Mouse (Mus musculus) subcutaneous adipose tissue, adult 2 months (tissue): ENCODE results near the gene Triml1. TPM values are rescaled to one million over a fixed set of nuclear protein-coding genes. Genes with fewer than 3 reads are reported as not detected.

Experiments
- polyA plus RNA-seq: library from polyadenylated mRNA; depleted of rRNA; stranded (reverse); fragments of >200 nt; gene quantifications from 2 replicates; pipeline ENCODE4 v1.2.3, GENCODE M21; 2012; ENCODE audit warnings: low replicate concordance; rRNA removed

The Triml1 gene
- not detected in 2 replicates for polyA plus RNA-seq

DNA sequence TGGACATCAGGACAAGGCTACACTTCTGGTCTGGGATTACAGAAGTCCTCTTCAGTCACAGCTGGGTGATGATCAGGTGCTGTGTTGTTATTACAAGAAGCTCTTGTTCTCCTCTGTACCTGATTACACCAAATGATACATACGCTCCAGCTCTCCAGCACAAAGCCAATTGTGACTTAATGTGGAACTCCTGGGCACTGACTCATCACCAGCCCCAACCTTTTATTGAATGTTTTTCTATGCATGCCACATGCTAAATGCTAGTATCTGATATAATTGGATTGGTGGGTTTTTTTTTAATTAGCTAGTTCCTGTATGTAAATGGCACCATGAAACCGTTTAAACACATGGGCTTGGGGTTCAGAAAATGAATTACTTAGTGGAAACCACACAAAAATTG is at the start of gene Triml1:
TSS of gene Triml1 (minus strand) at position 101 of the 400 bp plus-strand sequence.

DNA sequence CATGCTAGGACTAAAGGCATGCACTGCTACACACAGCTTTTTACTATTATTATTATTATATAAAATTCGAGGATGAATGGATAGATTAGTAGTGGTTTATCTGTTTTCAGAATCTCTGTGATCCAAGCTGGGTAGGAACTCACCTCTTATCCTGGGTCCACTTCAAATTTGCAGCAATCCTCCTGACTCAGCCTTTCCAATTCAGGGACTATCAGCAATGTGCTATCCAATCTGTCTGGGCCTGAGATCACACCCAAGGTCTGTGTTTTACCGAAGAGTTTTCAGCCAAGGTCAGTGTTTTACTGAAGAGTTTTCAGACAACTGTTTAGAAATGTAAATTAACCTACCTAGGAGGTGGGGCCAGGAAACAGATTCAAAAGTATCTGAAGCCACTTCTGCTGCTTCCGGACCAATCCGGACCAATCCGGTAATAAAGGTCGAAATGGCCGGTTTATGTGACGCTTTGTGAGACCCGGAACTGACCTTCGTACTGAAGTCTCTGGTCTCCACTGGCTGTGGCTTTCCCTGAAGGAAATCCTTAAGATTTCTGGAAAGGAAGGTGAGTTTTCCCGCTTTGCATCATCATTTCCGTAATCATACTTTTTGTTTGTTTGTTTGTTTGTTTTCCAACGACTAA is 38.9 kb upstream of the Triml1 start, which contains the start of gene Triml2:
TSS of gene Triml2 (plus strand) at position 488 of the 637 bp plus-strand sequence.

Other genes starting within 250 kb of the Triml1 start
- gene Triml2, start 39.1 kb upstream of the Triml1 start, polyA plus RNA-seq: not detected in 2 replicates
- gene Zfp42, start 165.5 kb upstream of the Triml1 start, polyA plus RNA-seq: not detected in 2 replicates